Mouse (Mus musculus): ENCODE results near the gene Tob1.

The Tob1 gene

GRCm38 (mm10) chr11:94211124-94211603 is at the start of gene Tob1:
Tob1 (plus strand) TSS chr11:94211454.
- peak; percentile 98 for DNase-seq

- DNase-seq = peak; percentile 81
Measured at GRCm38 (mm10) chr11:94161867-94162581, 49.2 kb upstream of the Tob1 start.

DNA sequence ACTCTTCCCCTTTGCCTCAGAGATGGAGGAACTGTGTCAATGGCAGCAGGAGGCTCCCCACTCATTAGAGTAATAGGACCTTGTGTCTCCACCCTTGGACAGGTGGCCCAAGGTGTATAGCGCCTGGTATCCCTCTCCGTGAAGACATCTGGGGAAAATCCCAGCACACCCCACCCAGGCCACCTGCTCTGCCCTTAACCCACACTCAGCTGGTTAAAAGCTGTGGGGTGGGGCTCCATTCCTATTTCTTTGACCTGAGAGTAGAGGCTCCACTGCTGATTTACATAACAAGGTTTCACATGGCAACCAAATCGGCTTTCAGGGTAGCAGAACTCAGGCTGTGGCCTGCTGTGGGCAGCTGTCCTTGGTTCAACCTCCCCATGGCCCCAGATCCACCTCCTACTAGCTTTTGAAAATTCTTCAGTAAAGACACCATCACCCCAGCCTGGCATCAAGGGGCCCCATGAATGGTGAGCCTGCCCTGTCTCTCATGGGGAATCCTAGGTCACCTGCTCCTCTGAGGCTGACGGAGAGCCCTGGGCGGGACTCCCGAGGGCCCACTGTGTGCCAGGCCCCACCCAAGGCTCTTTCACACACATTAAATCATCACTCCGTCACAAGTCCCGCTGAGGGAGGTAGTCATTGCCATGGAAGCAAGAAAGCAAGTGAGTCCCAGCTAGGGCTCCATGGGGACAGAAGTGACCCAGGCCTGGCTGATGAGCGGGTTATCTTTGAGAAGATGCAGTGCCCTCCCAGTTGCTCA is 48.1 kb upstream of the Tob1 start:
- DNase-seq = peak; percentile 36

- DNase-seq = peak; percentile 81
Measured at GRCm38 (mm10) chr11:94165745-94166144, 45.5 kb upstream of the Tob1 start.

GRCm38 (mm10) chr11:94168238-94168637 is 43.0 kb upstream of the Tob1 start:
- DNase-seq = no peak

- no peak for DNase-seq
Measured at GRCm38 (mm10) chr11:94169596-94169995, 41.7 kb upstream of the Tob1 start.

DNA sequence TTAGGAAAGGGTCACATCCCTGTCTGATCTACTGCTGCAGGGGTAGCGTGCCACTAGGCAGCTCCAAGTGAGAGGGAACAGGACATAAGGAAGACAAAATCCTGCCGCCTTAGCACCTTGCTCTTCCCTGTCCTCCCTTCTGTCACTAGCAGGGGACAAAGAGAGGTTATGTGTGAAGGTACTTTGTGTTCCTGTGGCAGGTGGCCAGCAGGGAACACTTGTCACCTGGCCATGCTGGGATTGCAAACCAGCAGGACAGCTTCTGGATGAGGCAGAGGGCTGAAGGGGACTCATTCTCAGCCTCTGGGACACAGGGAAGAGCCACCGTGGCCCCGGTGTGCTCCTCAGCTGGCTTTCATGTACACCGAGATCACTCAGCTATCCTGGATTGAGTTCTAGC is 39.6 kb upstream of the Tob1 start:
- no peak for DNase-seq

GRCm38 (mm10) chr11:94172186-94172585 is 39.1 kb upstream of the Tob1 start:
- peak; percentile 78 for DNase-seq

DNA sequence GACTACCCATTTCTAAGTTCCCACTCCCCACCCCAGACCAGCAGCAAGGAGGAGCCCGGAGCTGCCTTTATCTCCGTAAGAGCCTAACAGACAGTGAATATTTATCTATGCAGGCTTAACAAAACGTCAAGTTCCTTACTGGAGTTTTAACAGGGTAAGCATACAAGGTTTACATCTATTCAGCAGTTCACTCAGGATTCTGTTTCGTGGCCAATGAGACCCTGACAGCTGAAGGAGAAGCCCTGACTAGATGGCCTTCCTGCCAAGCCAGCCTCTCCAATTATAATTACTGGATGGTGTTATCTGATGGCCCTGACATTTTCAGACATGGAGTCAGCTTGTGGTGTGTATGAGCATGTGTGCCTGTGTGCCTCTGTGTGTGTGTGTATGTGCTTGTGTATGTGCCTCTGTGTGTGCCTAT is 37.5 kb upstream of the Tob1 start:
- no peak for DNase-seq

- no peak for DNase-seq
Measured at GRCm38 (mm10) chr11:94175288-94175687, 36.0 kb upstream of the Tob1 start.

- DNase-seq = peak; percentile 65
Measured at GRCm38 (mm10) chr11:94175694-94176093, 35.6 kb upstream of the Tob1 start.

DNA sequence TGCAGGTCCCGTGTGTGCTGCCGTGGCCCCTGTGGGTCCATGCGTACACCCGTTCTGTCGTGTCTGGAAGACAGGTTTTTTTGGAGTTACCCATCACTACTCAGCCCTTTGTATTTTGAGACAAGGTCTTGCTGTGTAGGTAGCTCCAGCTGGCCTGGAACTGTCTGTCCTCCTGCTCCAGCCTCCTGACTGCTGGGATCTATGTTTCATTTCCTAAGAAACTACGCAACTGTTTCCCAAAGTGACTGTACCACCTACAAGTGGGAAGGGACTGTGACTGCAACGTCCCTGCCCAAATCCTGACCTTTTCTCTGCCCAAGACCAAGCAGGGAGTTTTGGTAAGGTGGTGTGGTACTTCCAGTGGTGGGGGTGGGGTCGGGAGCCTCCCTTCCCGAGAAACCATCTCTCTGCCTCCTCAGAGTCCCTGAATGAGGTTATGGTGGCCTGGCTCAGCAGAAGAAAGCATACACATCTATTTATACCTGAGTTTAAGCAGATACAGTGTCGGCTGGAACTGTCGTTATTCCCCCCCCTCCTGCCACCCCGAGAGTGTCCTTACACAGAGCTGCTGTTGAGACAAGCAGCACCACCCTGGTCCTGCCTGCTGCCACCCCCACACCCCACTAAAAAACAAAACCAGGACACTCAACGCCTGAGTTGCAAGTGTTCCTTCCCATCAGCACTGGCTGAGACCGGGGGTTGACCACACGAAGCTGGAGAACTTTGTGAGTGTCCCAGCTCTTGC is 33.2 kb upstream of the Tob1 start:
- DNase-seq = no peak

- no peak for DNase-seq
Measured at GRCm38 (mm10) chr11:94179768-94180167, 31.5 kb upstream of the Tob1 start.

DNA sequence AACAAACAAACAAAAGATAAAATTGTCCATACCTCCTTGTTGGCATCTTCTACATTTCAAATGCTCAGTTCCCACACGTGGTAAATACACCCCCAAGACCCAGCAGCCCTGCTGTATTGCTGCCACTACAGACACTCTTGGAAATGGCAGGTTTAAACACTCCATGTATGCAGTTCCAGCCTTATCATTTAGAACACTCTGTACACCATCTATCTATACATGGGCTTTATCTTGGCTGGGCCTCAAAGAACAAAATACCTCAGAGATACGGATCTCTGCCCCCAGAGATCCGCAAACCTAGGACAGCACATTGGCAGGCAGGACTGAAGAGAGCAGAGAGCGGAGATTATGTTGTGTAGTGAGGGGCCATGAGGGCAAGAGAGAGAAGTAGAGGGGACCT is 31.1 kb upstream of the Tob1 start:
- no peak for DNase-seq

GRCm38 (mm10) chr11:94181694-94182093 is 29.6 kb upstream of the Tob1 start:
- no peak for DNase-seq

- DNase-seq = no peak
Measured at GRCm38 (mm10) chr11:94182711-94183110, 28.5 kb upstream of the Tob1 start.

- DNase-seq = no peak
Measured at GRCm38 (mm10) chr11:94183120-94183519, 28.1 kb upstream of the Tob1 start.

DNA sequence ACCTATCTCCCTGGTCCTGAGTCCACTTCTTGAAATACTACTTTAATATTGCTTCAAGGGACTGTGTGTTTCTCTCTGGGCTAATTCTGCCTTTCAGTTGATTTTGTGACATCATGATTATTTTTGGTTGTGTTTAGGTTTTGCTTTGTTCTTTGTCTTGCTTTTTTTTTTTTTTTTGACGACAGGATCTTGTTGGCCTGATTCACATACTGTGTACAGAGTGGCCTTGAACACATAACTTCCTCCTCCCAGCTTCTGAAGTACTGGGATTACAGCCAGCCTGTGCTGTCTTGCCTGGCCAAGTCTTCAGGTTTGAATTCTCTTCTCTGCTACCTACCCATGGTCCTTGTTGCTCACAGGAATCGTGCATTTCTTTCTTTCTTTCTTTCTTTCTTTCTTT is 27.6 kb upstream of the Tob1 start:
- DNase-seq = no peak

DNA sequence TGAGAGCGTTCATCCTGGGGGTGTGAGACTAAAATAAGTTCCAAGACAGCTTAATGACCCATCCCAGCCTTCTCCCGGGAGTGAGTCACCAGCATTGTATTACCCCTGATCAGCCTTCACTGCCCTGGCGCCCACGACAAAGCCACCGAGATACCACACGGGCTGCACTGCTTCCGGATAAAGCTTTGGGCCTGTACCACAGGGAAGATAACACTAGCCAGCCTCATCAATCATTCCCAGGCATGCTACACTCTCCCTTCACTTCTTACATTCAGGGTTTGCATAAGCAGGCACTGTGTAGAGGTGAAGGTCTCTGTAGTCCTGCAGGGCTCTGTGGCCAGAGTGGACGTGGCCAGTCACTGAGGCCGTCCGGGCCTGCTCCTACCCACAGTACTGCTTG is 21.7 kb upstream of the Tob1 start:
- no peak for DNase-seq

DNA sequence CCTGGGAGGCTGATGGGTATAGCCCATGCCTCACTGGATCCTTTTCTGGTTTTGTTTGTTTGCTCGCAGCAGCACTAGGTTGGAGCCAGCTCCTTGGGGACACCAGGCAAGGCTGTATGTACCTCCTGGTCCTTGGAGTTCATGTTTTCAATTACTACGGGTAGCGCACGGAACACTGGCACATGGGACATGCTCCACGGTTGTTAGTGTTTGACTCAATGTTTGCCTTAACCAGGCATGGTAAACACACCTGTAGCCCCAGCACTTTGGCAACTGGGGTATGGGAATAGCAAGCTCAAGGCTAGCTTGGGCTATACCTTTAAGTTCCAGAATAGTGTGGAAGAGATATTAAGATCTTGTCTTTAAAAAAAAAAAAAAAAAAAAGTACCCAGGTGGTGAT is 20.6 kb upstream of the Tob1 start:
- DNase-seq = no peak

DNA sequence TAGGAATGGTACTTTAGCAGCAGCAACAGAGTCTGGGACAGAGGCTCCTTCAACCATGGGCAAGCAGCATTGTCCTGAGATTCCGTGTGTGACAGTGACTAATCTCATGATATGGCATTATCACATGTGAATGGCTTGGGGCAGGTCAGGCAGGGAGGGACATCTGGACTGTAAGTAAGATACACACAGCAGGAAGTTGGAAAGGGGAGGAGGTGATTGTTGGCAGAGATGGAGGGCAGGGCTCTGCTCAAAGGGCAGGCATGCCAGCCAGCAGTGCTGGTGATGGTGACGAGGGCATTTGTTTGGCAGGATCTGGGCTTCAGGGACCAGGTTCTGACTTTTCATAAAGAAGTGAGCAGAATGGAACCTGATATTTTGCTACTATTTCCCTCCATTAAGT is 18.1 kb upstream of the Tob1 start:
- no peak for DNase-seq

GRCm38 (mm10) chr11:94196311-94196710 is 14.9 kb upstream of the Tob1 start:
- peak; percentile 38 for DNase-seq

DNA sequence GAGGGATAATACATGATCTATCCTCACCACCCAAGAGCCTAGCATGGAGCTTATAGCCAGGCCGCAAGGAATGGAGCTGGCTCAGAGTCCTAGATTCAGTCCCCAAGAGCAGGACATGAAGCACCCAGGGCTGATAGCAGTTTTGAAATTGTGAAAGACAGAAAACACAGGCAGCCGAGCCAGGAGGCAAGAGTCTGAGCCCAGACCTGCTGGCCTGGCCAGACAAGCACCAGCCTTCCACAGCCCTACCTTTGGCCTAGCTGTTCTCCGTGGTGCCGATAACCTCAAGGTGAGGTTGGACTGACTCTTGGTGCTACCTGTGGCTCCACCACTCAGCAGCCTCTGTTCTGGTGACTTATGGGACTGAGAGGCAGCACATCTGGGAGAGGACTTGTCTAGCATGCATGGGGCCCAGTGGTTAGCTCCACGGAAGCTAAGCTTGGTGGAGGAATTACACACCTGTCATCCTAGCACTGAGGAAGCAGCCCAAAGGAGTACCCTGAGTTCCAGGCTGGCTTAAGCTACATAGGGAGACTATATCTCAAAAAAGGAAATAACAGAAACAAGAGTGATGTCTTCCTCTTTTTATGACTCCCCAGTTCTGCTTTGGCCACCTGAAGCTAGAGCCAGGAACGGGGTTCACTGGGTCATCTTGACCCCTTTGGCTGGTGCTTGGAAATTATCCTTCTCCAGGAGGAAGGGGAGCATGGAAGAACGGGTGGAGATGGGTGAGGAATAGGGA is 12.7 kb upstream of the Tob1 start:
- no peak for DNase-seq

Data from kidney, adult 11 months (tissue).